Mouse (Mus musculus) myocyte (in vitro differentiated cells): Measurements from ENCODE around the gene Plekha8.

Experiments
- CEBPB ChIP-seq: IDR thresholded peaks from 2 replicates; pipeline ENCODE4 v1.6.1; 2011; ENCODE audit warnings: mild to moderate bottlenecking, moderate library complexity; ENCODE audit not compliant: poor library complexity, insufficient read depth, severe bottlenecking
- MYOG ChIP-seq, 3 experiments: IDR thresholded peaks; one replicate each; pipeline ENCODE4 v1.6.1; 2011; ENCODE audit warnings: control low read depth in 2 of 3, low read depth in 2 of 3, mild to moderate bottlenecking in 2 of 3; ENCODE audit not compliant: insufficient read length in 2 of 3, control insufficient read depth in 1 of 3, insufficient read depth in 1 of 3

DNA sequence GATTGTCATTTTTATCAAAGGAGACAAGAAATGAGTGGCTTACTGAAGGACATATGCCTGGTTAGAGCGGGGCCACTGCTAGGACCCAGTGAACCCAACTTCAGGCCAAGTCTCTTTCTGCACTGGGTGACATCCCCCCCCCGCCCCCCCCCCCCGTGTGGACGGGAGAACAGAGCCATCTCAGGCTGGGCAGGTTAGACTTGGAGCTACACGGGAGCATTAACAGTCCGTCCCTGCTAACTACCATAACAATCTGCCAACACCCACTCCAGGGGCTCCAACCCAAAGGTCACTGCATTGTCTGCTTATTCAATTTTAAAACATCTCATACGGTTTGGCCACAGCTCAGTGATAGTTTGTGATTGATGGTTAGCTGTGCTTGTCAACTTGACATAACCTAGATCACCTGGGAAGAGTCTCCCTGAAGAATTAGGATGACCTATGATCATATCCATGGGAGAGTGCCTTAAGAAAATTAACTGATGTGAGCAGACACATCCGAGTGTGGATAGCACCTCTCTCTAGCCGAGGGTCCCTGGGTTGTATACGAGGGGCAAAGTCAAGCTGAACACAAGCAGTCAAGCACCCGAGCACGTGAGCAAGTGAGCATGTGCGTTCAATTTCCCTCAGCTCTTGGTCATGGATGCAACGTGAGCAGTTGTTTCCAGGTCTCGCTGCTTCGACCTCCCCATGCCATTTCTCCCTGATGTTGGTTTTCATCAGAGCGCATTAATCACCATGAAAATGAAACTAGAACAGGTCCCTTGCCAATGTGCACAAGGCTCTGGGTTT is 32.7 kb upstream of the Plekha8 start:
- TF ChIP-seq MYOG (IDR thresholded peaks at IDR 0.05; ENCODE audit: control insufficient read depth in 1 of 3, insufficient read depth in 1 of 3, insufficient read length in 2 of 3, low read depth in 2 of 3) (no peak), CEBPB (no peak)
